Mouse (Mus musculus): ENCODE results near the gene Pradc1. TPM values are rescaled to one million over a fixed set of nuclear protein-coding genes. Genes with fewer than 3 reads are reported as not detected.
A peak's percentile ranks its signal among the peaks of the same experiment; 100 is the strongest.

Gene Pradc1
- total RNA-seq, 2 experiments from 2014 or later = 12.5 to 16.8 TPM

- DNase-seq (ENCODE audit: low spot score in 2 of 2) = no peak
Measured at GRCm38 (mm10) chr6:85399715-85400114, 52.1 kb downstream of the Pradc1 start.

GRCm38 (mm10) chr6:85397165-85397564 lies 54.6 kb downstream of the Pradc1 start:
- peak; percentile 49 to 53 for DNase-seq (ENCODE audit: low spot score in 2 of 2)

Other genes with a start within 250 kb of the Pradc1 start
- 10 to 100 TPM; 20.0 to 35.9 TPM for gene Sfxn5, start 118.5 kb downstream of the Pradc1 start, total RNA-seq (2021)
- gene Rab11fip5, start 77.3 kb downstream of the Pradc1 start, total RNA-seq (2021) = 10 to 100 TPM; 26.1 to 29.2 TPM
- gene Noto, start 28.1 kb downstream of the Pradc1 start, total RNA-seq (2021) = not detected
- gene Smyd5, start 20.0 kb downstream of the Pradc1 start, total RNA-seq (2021) = 10 to 100 TPM; 39.8 to 43.2 TPM
- 100 to 1,000 TPM; 282 to 319 TPM for gene Cct7, start 456 bp downstream of the Pradc1 start, total RNA-seq (2021)
- under 1 TPM; 0.56 to 0.58 TPM for gene Fbxo41, start 51.0 kb upstream of the Pradc1 start, total RNA-seq (2021)
- not detected for gene Egr4, start 61.6 kb upstream of the Pradc1 start, total RNA-seq (2021)
- 1 to 10 TPM; 7.2 to 8.2 TPM for gene Alms1, start 135.6 kb upstream of the Pradc1 start, total RNA-seq (2021)